In genomic region chr5:110467725-110468124, GRCm38 (mm10) we compare ENCODE assay signal across 24 mouse cellular contexts. TPM values are rescaled to one million over a fixed set of nuclear protein-coding genes. Genes with fewer than 3 reads are reported as not detected.
DNase-seq lines count a peak whose midpoint lies in the region; ATAC-seq and TF ChIP-seq lines count a peak whose summit lies in the region.
"Had no signal": no experiment of that assay in that cellular context is flagged by ENCODE, and none has a peak within 500 bp of the region (broad histone marks: within the 10 kb centered on the region; RNA-seq: fewer than 3 reads in every experiment).

No protein-coding gene starts in this region.

- H3K27me3 ChIP-seq in midbrain, embryonic 12.5 days, result peaks cover 21% of the 10 kb centered on the region; the same call in 1 of the 2 replicates
- H3K27me3 ChIP-seq in midbrain, embryonic 16.5 days (ENCODE audit: control insufficient read depth, insufficient read depth, low read depth, low read length), result no peaks in the 10 kb centered on the region
- no peaks in the 10 kb centered on the region for H3K27me3 ChIP-seq in ES-Bruce4 (ENCODE audit: control insufficient read depth, insufficient read depth, low read length, poor library complexity, severe bottlenecking)

- DNase-seq in gastrocnemius, adult 2 months, result no peak
- DNase-seq in gastrocnemius, postnatal 4 days (ENCODE audit: low spot score in 2 of 2), result no peak
- DNase-seq in brain, adult 2 months (ENCODE audit: low read depth, low spot score), result peak; percentile 64
- no peak for DNase-seq in thymus, postnatal 14 days
- DNase-seq: adrenal gland, adult 2 months; cerebellum, adult 11-12 months; cerebellum, adult 8-10 months; cerebellum, postnatal 36 days; embryo, embryonic 11 days; heart, postnatal 10 days; heart, postnatal 36 days had no signal

- TF ChIP-seq CTCF in gastrocnemius, adult 2 months (IDR thresholded peaks at IDR 0.05), result no peak
- no peak for TF ChIP-seq CTCF in ES-Bruce4 (IDR thresholded peaks at IDR 0.05; ENCODE audit: low read depth, low read length)

- no peaks in the 10 kb centered on the region for H3K9me3 ChIP-seq in midbrain, embryonic 12.5 days
- no peaks in the 10 kb centered on the region for H3K9me3 ChIP-seq in midbrain, embryonic 16.5 days (replicated peaks; ENCODE audit: control insufficient read depth, low read length, poor library complexity, severe bottlenecking)
- no peaks in the 10 kb centered on the region for H3K9me3 ChIP-seq in ES-Bruce4 (replicated peaks; ENCODE audit: control insufficient read depth, insufficient read depth, low read length, poor library complexity, severe bottlenecking)
- H3K9me3 ChIP-seq: forebrain, embryonic 10.5 days; heart, embryonic 12.5 days; heart, embryonic 15.5 days; hindbrain, embryonic 10.5 days; hindbrain, embryonic 13.5 days had no signal

- intact Hi-C loops in gastrocnemius, adult 2 months (cut with DNase I), result no loop called here

- H3K4me1 ChIP-seq in midbrain, embryonic 12.5 days, result peaks cover 19% of the 10 kb centered on the region
- H3K4me1 ChIP-seq in midbrain, embryonic 16.5 days (ENCODE audit: control insufficient read depth, insufficient read depth, low read length), result peaks cover 6% of the 10 kb centered on the region; the same call in 1 of the 2 replicates
- peaks cover 18% of the 10 kb centered on the region for H3K4me1 ChIP-seq in ES-Bruce4 (ENCODE audit: control insufficient read depth, insufficient read depth, low read length)

- no peak overlapping the region for H3K4me2 ChIP-seq in midbrain, embryonic 12.5 days (replicated peaks)
- H3K4me2 ChIP-seq in midbrain, embryonic 16.5 days (ENCODE audit: low read length), result no peak overlapping the region
- H3K4me2 ChIP-seq: heart, embryonic 12.5 days; heart, embryonic 15.5 days; hindbrain, embryonic 13.5 days had no signal

- no peak overlapping the region for H3K9ac ChIP-seq in midbrain, embryonic 12.5 days (replicated peaks)
- H3K9ac ChIP-seq in midbrain, embryonic 16.5 days (ENCODE audit: low read depth, low read length), result no peak overlapping the region
- H3K9ac ChIP-seq in ES-Bruce4 (ENCODE audit: low read depth, poor library complexity, severe bottlenecking), result no peak overlapping the region
- H3K9ac ChIP-seq: heart, embryonic 12.5 days; heart, embryonic 15.5 days; hindbrain, embryonic 13.5 days had no signal

- TF ChIP-seq EP300 in ES-Bruce4 (IDR thresholded peaks at IDR 0.05; ENCODE audit: insufficient read depth, low read depth, low read length), result no peak

- ATAC-seq in midbrain, embryonic 12.5 days (ENCODE audit: low FRiP score, low read depth), result no peak
- ATAC-seq in midbrain, embryonic 16.5 days, result no peak
- ATAC-seq: CD4-positive, CD25-positive, alpha-beta regulatory T cell, adult 4 months; forebrain, embryonic 14.5 days; hindbrain, embryonic 16.5 days; intestine, embryonic 16.5 days had no signal

- H3K27ac ChIP-seq in gastrocnemius, adult 2 months, result peak overlapping the region; percentile 63; the same call in 1 of the 2 replicates
- 0 out of 2 replicates have a peak overlapping the region, but pooled peaks have one; percentile 52 for H3K27ac ChIP-seq in midbrain, embryonic 12.5 days (replicated peaks)
- H3K27ac ChIP-seq in midbrain, embryonic 16.5 days (ENCODE audit: low read length), result no peak overlapping the region
- H3K27ac ChIP-seq in ES-Bruce4 (ENCODE audit: insufficient read depth, low read length), result peak overlapping the region; percentile 33
- H3K27ac ChIP-seq: forebrain, embryonic 10.5 days; heart, adult 2 months; heart, embryonic 15.5 days had no signal

- WGBS in midbrain, embryonic 12.5 days, result 81% methylated on average over 6 of the region's 6 CpGs
- WGBS in midbrain, embryonic 16.5 days, result 81% methylated on average over 6 of the region's 6 CpGs

- no peaks in the 10 kb centered on the region for H3K36me3 ChIP-seq in midbrain, embryonic 12.5 days
- H3K36me3 ChIP-seq in midbrain, embryonic 16.5 days (ENCODE audit: control insufficient read depth, insufficient read depth, low read length), result no peaks in the 10 kb centered on the region
- no peaks in the 10 kb centered on the region for H3K36me3 ChIP-seq in ES-Bruce4 (ENCODE audit: control insufficient read depth, insufficient read depth, low read length, poor library complexity, severe bottlenecking)
- H3K36me3 ChIP-seq: forebrain, embryonic 10.5 days; heart, embryonic 12.5 days; heart, embryonic 15.5 days; hindbrain, embryonic 10.5 days; hindbrain, embryonic 13.5 days had no signal

- no peak for TF ChIP-seq POLR2A in ES-Bruce4 (IDR thresholded peaks at IDR 0.05; ENCODE audit: insufficient read depth, low read length)

- no peak overlapping the region for H3K4me3 ChIP-seq in gastrocnemius, adult 2 months
- no peak overlapping the region for H3K4me3 ChIP-seq in midbrain, embryonic 12.5 days
- H3K4me3 ChIP-seq in midbrain, embryonic 16.5 days (ENCODE audit: low read depth, low read length), result no peak overlapping the region
- no peak overlapping the region for H3K4me3 ChIP-seq in ES-Bruce4 (ENCODE audit: low read depth, low read length)
- H3K4me3 ChIP-seq: forebrain, embryonic 10.5 days; heart, adult 2 months; heart, embryonic 12.5 days; heart, embryonic 15.5 days; hindbrain, embryonic 10.5 days; hindbrain, embryonic 13.5 days had no signal

RNA-seq across cellular contexts. Expression of gene Fbrsl1, which starts 19.4 kb away (rescaled TPM):
- 10 to 100 TPM; 32.7 to 36.8 TPM for total RNA-seq in gastrocnemius, adult 2 months (2021)
- 10 to 100 TPM; 42.7 to 45.7 TPM for total RNA-seq in gastrocnemius, postnatal 4 days (2021)
- polyA plus RNA-seq in midbrain, embryonic 12.5 days (2016; fragmentation: Nextera tagmentation; extraction: Ambion mirVana), result 23.8 and 24.0 TPM in 2 replicates
- 12.3 and 16.3 TPM in 2 replicates for polyA plus RNA-seq in midbrain, embryonic 16.5 days (2015; fragmentation: Nextera tagmentation; extraction: Ambion mirVana)
- 51.7 and 65.7 TPM in 2 replicates for polyA plus RNA-seq in ES-Bruce4 (2011; ENCODE audit: insufficient read depth, insufficient read length, low read depth, missing spikeins)
